Mouse (Mus musculus): ENCODE measurements around the gene Cdnf. TPM values are rescaled to one million over a fixed set of nuclear protein-coding genes. Genes with fewer than 3 reads are reported as not detected.

Cdnf gene
- 1.5 and 1.7 TPM in 2 replicates for polyA plus RNA-seq (2012; rRNA removed)

- Histone ChIP-seq H3K4me3 (ENCODE audit: insufficient read depth, low read length) (peak within 1 kb of the TSS; percentile 47), H3K27ac (ENCODE audit: insufficient read depth, low read length) (peak within 1 kb of the TSS; percentile 62), H3K4me1 (ENCODE audit: control insufficient read depth, insufficient read depth, low read length) (0 out of 2 replicates have a peak, but pooled peaks cover 2% of the 10 kb centered on the region)
- TF ChIP-seq POLR2A (IDR thresholded peaks at IDR 0.05; ENCODE audit: extremely low read depth, insufficient read depth, low read length): peak; percentile 88
- TF ChIP-seq CTCF (IDR thresholded peaks at IDR 0.05; ENCODE audit: extremely low read depth, insufficient read depth, low read length): no peak
Observed at GRCm38 (mm10) chr2:3512552-3513454, at the start of gene Cdnf, which contains the start of the genes Gm45902 and Hspa14. Gene Cdnf, plus strand, starts transcription at chr2:3513030. Gene Gm45902, minus strand, starts transcription at chr2:3512790. Gene Hspa14, minus strand, starts transcription at chr2:3512814.

- TF ChIP-seq CTCF (IDR thresholded peaks at IDR 0.05; ENCODE audit: extremely low read depth, insufficient read depth, low read length): no peak
- TF ChIP-seq POLR2A (IDR thresholded peaks at IDR 0.05; ENCODE audit: extremely low read depth, insufficient read depth, low read length): no peak
- H3K27ac ChIP-seq (ENCODE audit: insufficient read depth, low read length): no peak overlapping the region
- H3K4me3 ChIP-seq (ENCODE audit: insufficient read depth, low read length): peak overlapping the region; percentile 60
- H3K4me1 ChIP-seq (ENCODE audit: control insufficient read depth, insufficient read depth, low read length): peaks cover 3% of the 10 kb centered on the region; the same call in 1 of the 2 replicates
Observed at GRCm38 (mm10) chr2:3473891-3474290, 38.9 kb upstream of the Cdnf start.

GRCm38 (mm10) chr2:3474361-3474805 is 38.4 kb upstream of the Cdnf start:
- Histone ChIP-seq H3K4me1 (ENCODE audit: control insufficient read depth, insufficient read depth, low read length) (peaks cover 3% of the 10 kb centered on the region; the same call in 1 of the 2 replicates), H3K4me3 (ENCODE audit: insufficient read depth, low read length) (peak overlapping the region; percentile 60), H3K27ac (ENCODE audit: insufficient read depth, low read length) (no peak overlapping the region)
- TF ChIP-seq POLR2A (IDR thresholded peaks at IDR 0.05; ENCODE audit: extremely low read depth, insufficient read depth, low read length) (no peak), CTCF (IDR thresholded peaks at IDR 0.05; ENCODE audit: extremely low read depth, insufficient read depth, low read length) (no peak)

GRCm38 (mm10) chr2:3474861-3475283 is 38.0 kb upstream of the Cdnf start, which contains the start of gene Suv39h2:
Gene Suv39h2, minus strand, starts transcription at chr2:3475031.
- Histone ChIP-seq H3K4me3 (ENCODE audit: insufficient read depth, low read length) (peak within 1 kb of the TSS; percentile 60), H3K27ac (ENCODE audit: insufficient read depth, low read length) (peak within 1 kb of the TSS; percentile 11; the same call in 1 of the 2 replicates), H3K4me1 (ENCODE audit: control insufficient read depth, insufficient read depth, low read length) (peaks cover 3% of the 10 kb centered on the region; the same call in 1 of the 2 replicates)
- TF ChIP-seq CTCF (IDR thresholded peaks at IDR 0.05; ENCODE audit: extremely low read depth, insufficient read depth, low read length) (no peak), POLR2A (IDR thresholded peaks at IDR 0.05; ENCODE audit: extremely low read depth, insufficient read depth, low read length) (peak; percentile 79)

- Histone ChIP-seq H3K4me1 (ENCODE audit: control insufficient read depth, insufficient read depth, low read length) (peaks cover 3% of the 10 kb centered on the region; the same call in 1 of the 2 replicates), H3K4me3 (ENCODE audit: insufficient read depth, low read length) (peak overlapping the region; percentile 60; the same call in 1 of the 2 replicates), H3K27ac (ENCODE audit: insufficient read depth, low read length) (no peak overlapping the region)
- TF ChIP-seq CTCF (IDR thresholded peaks at IDR 0.05; ENCODE audit: extremely low read depth, insufficient read depth, low read length): no peak
- no peak for TF ChIP-seq POLR2A (IDR thresholded peaks at IDR 0.05; ENCODE audit: extremely low read depth, insufficient read depth, low read length)
Observed at GRCm38 (mm10) chr2:3475746-3476251, 37.0 kb upstream of the Cdnf start.

- Histone ChIP-seq H3K4me3 (ENCODE audit: insufficient read depth, low read length) (no peak overlapping the region), H3K27ac (ENCODE audit: insufficient read depth, low read length) (no peak overlapping the region), H3K4me1 (ENCODE audit: control insufficient read depth, insufficient read depth, low read length) (peaks cover under 1% of the 10 kb centered on the region; the same call in 1 of the 2 replicates)
- TF ChIP-seq POLR2A (IDR thresholded peaks at IDR 0.05; ENCODE audit: extremely low read depth, insufficient read depth, low read length) (no peak), CTCF (IDR thresholded peaks at IDR 0.05; ENCODE audit: extremely low read depth, insufficient read depth, low read length) (no peak)
Observed at GRCm38 (mm10) chr2:3480239-3480638, 32.6 kb upstream of the Cdnf start.

- H3K4me1 ChIP-seq (ENCODE audit: control insufficient read depth, insufficient read depth, low read length): no peaks in the 10 kb centered on the region
- no peak overlapping the region for H3K27ac ChIP-seq (ENCODE audit: insufficient read depth, low read length)
- H3K4me3 ChIP-seq (ENCODE audit: insufficient read depth, low read length): no peak overlapping the region
- no peak for TF ChIP-seq POLR2A (IDR thresholded peaks at IDR 0.05; ENCODE audit: extremely low read depth, insufficient read depth, low read length)
- no peak for TF ChIP-seq CTCF (IDR thresholded peaks at IDR 0.05; ENCODE audit: extremely low read depth, insufficient read depth, low read length)
Observed at GRCm38 (mm10) chr2:3489816-3490215, 23.0 kb upstream of the Cdnf start.

- Histone ChIP-seq H3K4me3 (ENCODE audit: insufficient read depth, low read length) (no peak overlapping the region), H3K27ac (ENCODE audit: insufficient read depth, low read length) (no peak overlapping the region), H3K4me1 (ENCODE audit: control insufficient read depth, insufficient read depth, low read length) (no peaks in the 10 kb centered on the region)
- TF ChIP-seq CTCF (IDR thresholded peaks at IDR 0.05; ENCODE audit: extremely low read depth, insufficient read depth, low read length): no peak
- TF ChIP-seq POLR2A (IDR thresholded peaks at IDR 0.05; ENCODE audit: extremely low read depth, insufficient read depth, low read length): no peak
Observed at GRCm38 (mm10) chr2:3493833-3494409, 18.9 kb upstream of the Cdnf start.

- no peak overlapping the region for H3K4me3 ChIP-seq (ENCODE audit: insufficient read depth, low read length)
- H3K27ac ChIP-seq (ENCODE audit: insufficient read depth, low read length): no peak overlapping the region
- no peak for TF ChIP-seq POLR2A (IDR thresholded peaks at IDR 0.05; ENCODE audit: extremely low read depth, insufficient read depth, low read length)
- no peak for TF ChIP-seq CTCF (IDR thresholded peaks at IDR 0.05; ENCODE audit: extremely low read depth, insufficient read depth, low read length)
- no peaks in the 10 kb centered on the region for H3K4me1 ChIP-seq (ENCODE audit: control insufficient read depth, insufficient read depth, low read length)
Observed at GRCm38 (mm10) chr2:3499543-3499942, 13.3 kb upstream of the Cdnf start.
